ENCODE assay signal across 8 mouse cellular contexts in genomic region chr10:61697028-61697427, GRCm38 (mm10). TPM values are rescaled to one million over a fixed set of nuclear protein-coding genes. Genes with fewer than 3 reads are reported as not detected.
DNase-seq lines count a peak whose midpoint lies in the region; ATAC-seq and TF ChIP-seq lines count a peak whose summit lies in the region.

No protein-coding gene starts in this region.

- no peaks in the 10 kb centered on the region for H3K9me3 ChIP-seq in embryonic facial prominence, embryonic 13.5 days
- H3K9me3 ChIP-seq in midbrain, embryonic 13.5 days: no peaks in the 10 kb centered on the region

- H3K9ac ChIP-seq in embryonic facial prominence, embryonic 13.5 days: peak overlapping the region; percentile 91
- peak overlapping the region; percentile 82; the same call in 1 of the 2 replicates for H3K9ac ChIP-seq in midbrain, embryonic 13.5 days (replicated peaks)

- TF ChIP-seq POLR2A in kidney, adult 2 months (IDR thresholded peaks at IDR 0.05; ENCODE audit: low read depth, low read length): no peak

- peaks cover 57% of the 10 kb centered on the region for H3K36me3 ChIP-seq in embryonic facial prominence, embryonic 13.5 days
- H3K36me3 ChIP-seq in kidney, adult 2 months (ENCODE audit: control insufficient read depth, insufficient read depth, low read length): no peaks in the 10 kb centered on the region
- peaks cover 35% of the 10 kb centered on the region for H3K36me3 ChIP-seq in midbrain, embryonic 13.5 days

- peak; percentile 93 for DNase-seq in heart, adult 11 months
- DNase-seq in heart, adult 8-10 months (ENCODE audit: low spot score): no peak
- peak; percentile 96 for DNase-seq in kidney, adult 2 months
- no peak for DNase-seq in urinary bladder, adult 2 months (ENCODE audit: low spot score)
- no peak for DNase-seq in right cerebral cortex, postnatal 25 days
- DNase-seq in ovary, postnatal 10 days (ENCODE audit: low spot score): no peak

- peak overlapping the region; percentile 100 for H3K4me2 ChIP-seq in embryonic facial prominence, embryonic 13.5 days
- peak overlapping the region; percentile 100 for H3K4me2 ChIP-seq in midbrain, embryonic 13.5 days (replicated peaks)

- no peak for TF ChIP-seq CTCF in kidney, adult 2 months (conservative IDR thresholded peaks at IDR 0.05; ENCODE audit: insufficient read depth, insufficient read length, low read depth, low read length)

- WGBS in embryonic facial prominence, embryonic 13.5 days: 88% methylated on average over 2 of the region's 2 CpGs
- 53% methylated on average over 2 of the region's 2 CpGs for WGBS in kidney, adult 2 months
- 97% methylated on average over 2 of the region's 2 CpGs for WGBS in midbrain, embryonic 13.5 days

- no peak for ATAC-seq in embryonic facial prominence, embryonic 13.5 days (ENCODE audit: insufficient number of reproducible peaks, insufficient read depth, low FRiP score, low TSS enrichment, low read depth)
- ATAC-seq in midbrain, embryonic 13.5 days: no peak

- peaks cover 18% of the 10 kb centered on the region for H3K4me1 ChIP-seq in embryonic facial prominence, embryonic 13.5 days
- peaks cover 10% of the 10 kb centered on the region for H3K4me1 ChIP-seq in kidney, adult 2 months (ENCODE audit: control insufficient read depth, insufficient read depth, low read length)
- H3K4me1 ChIP-seq in midbrain, embryonic 13.5 days (replicated peaks): peaks cover 20% of the 10 kb centered on the region

- H3K4me3 ChIP-seq in embryonic facial prominence, embryonic 13.5 days: peak overlapping the region; percentile 99
- H3K4me3 ChIP-seq in kidney, adult 2 months (ENCODE audit: insufficient read depth, low read depth, low read length): no peak overlapping the region; the same call in 1 of the 2 replicates
- peak overlapping the region; percentile 96 for H3K4me3 ChIP-seq in midbrain, embryonic 13.5 days (replicated peaks)

- H3K27me3 ChIP-seq in embryonic facial prominence, embryonic 13.5 days: no peaks in the 10 kb centered on the region
- no peaks in the 10 kb centered on the region for H3K27me3 ChIP-seq in kidney, adult 2 months (replicated peaks; ENCODE audit: control insufficient read depth, insufficient read depth, low read length)
- H3K27me3 ChIP-seq in midbrain, embryonic 13.5 days: no peaks in the 10 kb centered on the region

- H3K27ac ChIP-seq in embryonic facial prominence, embryonic 13.5 days: no peak overlapping the region
- peak overlapping the region; percentile 63 for H3K27ac ChIP-seq in kidney, adult 2 months (ENCODE audit: insufficient read depth, low read depth, low read length)
- no peak overlapping the region for H3K27ac ChIP-seq in midbrain, embryonic 13.5 days

RNA-seq across cellular contexts. Expression of gene Tysnd1, which starts 1.7 kb away (rescaled TPM):
- total RNA-seq in heart, adult 8-10 months (2022): 10 to 100 TPM; 21.8 to 24.1 (median 23.6) TPM
- 26.8 and 33.3 TPM in 2 replicates for polyA plus RNA-seq in embryonic facial prominence, embryonic 13.5 days (2015; fragmentation: Nextera tagmentation; extraction: Ambion mirVana)
- 75.4 and 101 TPM in 2 replicates for polyA plus RNA-seq in kidney, adult 2 months (2012; rRNA removed)
- polyA plus RNA-seq in midbrain, embryonic 13.5 days (2015; fragmentation: Nextera tagmentation; extraction: Ambion mirVana): 16.3 and 24.9 TPM in 2 replicates
- polyA plus RNA-seq in urinary bladder, adult 2 months (2012; rRNA removed): 25.6 and 25.8 TPM in 2 replicates

RNA-seq across cellular contexts. Expression of gene Sar1a, which starts 16.9 kb away (rescaled TPM):
- 100 to 1,000 TPM; 159 to 182 (median 170) TPM for total RNA-seq in heart, adult 8-10 months (2022)
- polyA plus RNA-seq in embryonic facial prominence, embryonic 13.5 days (2015; fragmentation: Nextera tagmentation; extraction: Ambion mirVana): 272 and 274 TPM in 2 replicates
- 64.3 and 67.7 TPM in 2 replicates for polyA plus RNA-seq in kidney, adult 2 months (2012; rRNA removed)
- polyA plus RNA-seq in midbrain, embryonic 13.5 days (2015; fragmentation: Nextera tagmentation; extraction: Ambion mirVana): 200 and 207 TPM in 2 replicates
- 146 and 162 TPM in 2 replicates for polyA plus RNA-seq in urinary bladder, adult 2 months (2012; rRNA removed)

RNA-seq across cellular contexts. Expression of gene Aifm2, which starts 18.0 kb away (rescaled TPM):
- 10 to 100 TPM; 21.1 to 29.9 (median 25.6) TPM for total RNA-seq in heart, adult 8-10 months (2022)
- polyA plus RNA-seq in embryonic facial prominence, embryonic 13.5 days (2015; fragmentation: Nextera tagmentation; extraction: Ambion mirVana): 9.4 and 11.0 TPM in 2 replicates
- 27.7 and 29.0 TPM in 2 replicates for polyA plus RNA-seq in kidney, adult 2 months (2012; rRNA removed)
- 4.9 and 6.5 TPM in 2 replicates for polyA plus RNA-seq in midbrain, embryonic 13.5 days (2015; fragmentation: Nextera tagmentation; extraction: Ambion mirVana)
- 188 and 194 TPM in 2 replicates for polyA plus RNA-seq in urinary bladder, adult 2 months (2012; rRNA removed)

RNA-seq across cellular contexts. Expression of gene Ppa1, which starts 48.7 kb away (rescaled TPM):
- 10 to 100 TPM; 71.2 to 81.2 (median 74.4) TPM for total RNA-seq in heart, adult 8-10 months (2022)
- polyA plus RNA-seq in embryonic facial prominence, embryonic 13.5 days (2015; fragmentation: Nextera tagmentation; extraction: Ambion mirVana): 194 and 195 TPM in 2 replicates
- 34.6 and 34.9 TPM in 2 replicates for polyA plus RNA-seq in kidney, adult 2 months (2012; rRNA removed)
- polyA plus RNA-seq in midbrain, embryonic 13.5 days (2015; fragmentation: Nextera tagmentation; extraction: Ambion mirVana): 230 and 231 TPM in 2 replicates
- 80.6 and 99.8 TPM in 2 replicates for polyA plus RNA-seq in urinary bladder, adult 2 months (2012; rRNA removed)

Comparison
In these comparisons a context has a peak if more than half of its experiments do, and no peak if none do; other contexts are left out.
1. DNase-seq: peak in heart, adult 11 months (single experiment) and kidney, adult 2 months (single experiment); none in heart, adult 8-10 months (single experiment), urinary bladder, adult 2 months (single experiment), right cerebral cortex, postnatal 25 days (single experiment) and ovary, postnatal 10 days (single experiment).